Mouse (Mus musculus) heart, embryonic 13.5 days (tissue): ENCODE measurements around the gene Junb. TPM values are rescaled to one million over a fixed set of nuclear protein-coding genes. Genes with fewer than 3 reads are reported as not detected.
A peak's percentile ranks its signal among the peaks of the same experiment; 100 is the strongest.

Experiments
- ATAC-seq: fragments of 200-750 bp; cut with Nextera tagmentation; 2 replicates; pipeline ENCODE4 v1.8.0; 2017; ENCODE audit warnings: moderate TSS enrichment; ENCODE audit not compliant: insufficient number of reproducible peaks, low FRiP score, low TSS enrichment; ENCODE audit errors: extremely low read depth
- H3K27ac ChIP-seq: fragments of 300-500 bp; sonication (generic); replicated peaks from 2 replicates; pipeline ENCODE4 v1.5.1; 2015; ENCODE audit warnings: moderate library complexity, mild to moderate bottlenecking, inconsistent platforms
- H3K27me3 ChIP-seq: fragments of 300-500 bp; sonication (generic); replicated peaks from 2 replicates; pipeline ENCODE4 v1.6.1; 2015; ENCODE audit warnings: mild to moderate bottlenecking, inconsistent platforms
- H3K36me3 ChIP-seq: fragments of 300-500 bp; sonication (generic); 2 replicates; pipeline ENCODE4 v1.6.1; 2015; ENCODE audit warnings: mild to moderate bottlenecking, inconsistent platforms
- H3K4me1 ChIP-seq: fragments of 300-500 bp; sonication (generic); 2 replicates; pipeline ENCODE4 v1.6.1; 2015; ENCODE audit warnings: inconsistent platforms
- H3K4me2 ChIP-seq: fragments of 300-500 bp; sonication (generic); 2 replicates; pipeline ENCODE4 v1.6.1; 2015; ENCODE audit warnings: inconsistent platforms, mild to moderate bottlenecking, moderate library complexity
- H3K4me3 ChIP-seq: fragments of 300-500 bp; sonication (generic); 2 replicates; pipeline ENCODE4 v1.5.1; 2015; ENCODE audit warnings: moderate library complexity, mild to moderate bottlenecking, inconsistent platforms
- H3K9ac ChIP-seq: fragments of 300-500 bp; sonication (generic); 2 replicates; pipeline ENCODE4 v1.6.1; 2015; ENCODE audit warnings: inconsistent platforms, mild to moderate bottlenecking, moderate library complexity
- H3K9me3 ChIP-seq: fragments of 300-500 bp; sonication (generic); 2 replicates; pipeline ENCODE4 v1.6.1; 2016; ENCODE audit warnings: inconsistent platforms
- WGBS: fragments of 180-500 bp; shearing (Covaris S2); methylation state at CpG from one replicate; pipeline ENCODE4 v1.1.7; 2015; ENCODE audit warnings: mixed read lengths; 5-methylcytosine and 5-hydroxymethylcytosine counted together
- polyA plus RNA-seq: library from polyadenylated mRNA; unstranded; fragments of >200 nt; fragmentation: Nextera tagmentation; extraction: Ambion mirVana; gene quantifications from 2 replicates; pipeline ENCODE4 v1.2.1, GENCODE M21; 2015

Junb gene
- polyA plus RNA-seq: 12.8 and 12.9 TPM in 2 replicates

- H3K9me3 ChIP-seq: no peaks in the 10 kb centered on the region
- peak within 1 kb of the TSS; percentile 88 for H3K9ac ChIP-seq
- ATAC-seq: peak; percentile 52
- peaks cover 73% of the 10 kb centered on the region for H3K4me1 ChIP-seq
- peak within 1 kb of the TSS; percentile 73 for H3K4me3 ChIP-seq
- no peaks in the 10 kb centered on the region for H3K27me3 ChIP-seq
- H3K4me2 ChIP-seq: peak within 1 kb of the TSS; percentile 99
- peak within 1 kb of the TSS; percentile 90 for H3K27ac ChIP-seq
- under 1% methylated on average over 63 of the region's 63 CpGs for WGBS
- peaks cover 20% of the 10 kb centered on the region for H3K36me3 ChIP-seq
Observed at GRCm38 (mm10) chr8:84978248-84978940, at the start of gene Junb. Gene Junb, minus strand, starts transcription at chr8:84978718.

GRCm38 (mm10) chr8:85027922-85028321 is 49.4 kb upstream of the Junb start:
- ATAC-seq: no peak
- peak overlapping the region; percentile 99 for H3K9ac ChIP-seq
- H3K4me1 ChIP-seq: peaks cover 41% of the 10 kb centered on the region
- no peaks in the 10 kb centered on the region for H3K27me3 ChIP-seq
- H3K4me3 ChIP-seq: peak overlapping the region; percentile 85
- peak overlapping the region; percentile 91 for H3K4me2 ChIP-seq
- H3K27ac ChIP-seq: no peak overlapping the region
- no peaks in the 10 kb centered on the region for H3K9me3 ChIP-seq
- WGBS: 17% methylated on average over 2 of the region's 2 CpGs
- peaks cover 52% of the 10 kb centered on the region for H3K36me3 ChIP-seq

GRCm38 (mm10) chr8:85027516-85027855 is 49.0 kb upstream of the Junb start:
- peak overlapping the region; percentile 88 for H3K27ac ChIP-seq
- WGBS: under 1% methylated on average over 13 of the region's 13 CpGs

GRCm38 (mm10) chr8:85026670-85027515 is 48.4 kb upstream of the Junb start, which contains the start of gene Trir:
Gene Trir, plus strand, starts transcription at chr8:85026823.
- Histone ChIP-seq H3K4me3 (peak within 1 kb of the TSS; percentile 85), H3K9ac (peak within 1 kb of the TSS; percentile 99), H3K27ac (peak within 1 kb of the TSS; percentile 88), H3K4me1 (peaks cover 41% of the 10 kb centered on the region), H3K9me3 (no peaks in the 10 kb centered on the region), H3K4me2 (peak within 1 kb of the TSS; percentile 91), H3K27me3 (no peaks in the 10 kb centered on the region), H3K36me3 (peaks cover 52% of the 10 kb centered on the region)
- under 1% methylated on average over 71 of the region's 75 CpGs for WGBS
- peak; percentile 80 for ATAC-seq

More at GRCm38 (mm10) chr8:85027516-85027855, 49.0 kb upstream of the Junb start:
- peaks cover 52% of the 10 kb centered on the region for H3K36me3 ChIP-seq
- peak overlapping the region; percentile 91 for H3K4me2 ChIP-seq
- H3K27me3 ChIP-seq: no peaks in the 10 kb centered on the region
- ATAC-seq: no peak
- H3K9me3 ChIP-seq: no peaks in the 10 kb centered on the region
- H3K4me1 ChIP-seq: peaks cover 41% of the 10 kb centered on the region
- H3K4me3 ChIP-seq: peak overlapping the region; percentile 85
- peak overlapping the region; percentile 99 for H3K9ac ChIP-seq

GRCm38 (mm10) chr8:85025098-85025932 is 46.8 kb upstream of the Junb start, which contains the start of gene Asna1:
Gene Asna1, minus strand, starts transcription at chr8:85025281.
- Histone ChIP-seq H3K4me1 (peaks cover 41% of the 10 kb centered on the region), H3K4me2 (peak within 1 kb of the TSS; percentile 91), H3K9me3 (no peaks in the 10 kb centered on the region), H3K27me3 (no peaks in the 10 kb centered on the region), H3K36me3 (peaks cover 52% of the 10 kb centered on the region), H3K27ac (peak within 1 kb of the TSS; percentile 88), H3K4me3 (peak within 1 kb of the TSS; percentile 85), H3K9ac (peak within 1 kb of the TSS; percentile 92)
- WGBS: 4% methylated on average over 30 of the region's 30 CpGs
- ATAC-seq: peak; percentile 78; the same call in 1 of the 2 replicates

GRCm38 (mm10) chr8:85023846-85024245 is 45.3 kb upstream of the Junb start:
- no peaks in the 10 kb centered on the region for H3K27me3 ChIP-seq
- no peak overlapping the region for H3K27ac ChIP-seq
- peaks cover 33% of the 10 kb centered on the region for H3K4me1 ChIP-seq
- 85% methylated on average over 3 of the region's 3 CpGs for WGBS
- H3K4me3 ChIP-seq: peak overlapping the region; percentile 85
- H3K36me3 ChIP-seq: peaks cover 53% of the 10 kb centered on the region
- H3K4me2 ChIP-seq: peak overlapping the region; percentile 91
- H3K9ac ChIP-seq: 0 out of 2 replicates have a peak overlapping the region, but pooled peaks have one; percentile 92
- ATAC-seq: no peak
- no peaks in the 10 kb centered on the region for H3K9me3 ChIP-seq

- Histone ChIP-seq H3K4me1 (peaks cover 21% of the 10 kb centered on the region), H3K4me3 (no peak overlapping the region), H3K36me3 (peaks cover 70% of the 10 kb centered on the region), H3K4me2 (no peak overlapping the region), H3K27me3 (no peaks in the 10 kb centered on the region), H3K9ac (no peak overlapping the region), H3K9me3 (no peaks in the 10 kb centered on the region), H3K27ac (no peak overlapping the region)
- ATAC-seq: no peak
- 92% methylated on average over 3 of the region's 3 CpGs for WGBS
Observed at GRCm38 (mm10) chr8:85021514-85022055, 43.1 kb upstream of the Junb start.

- H3K9me3 ChIP-seq: no peaks in the 10 kb centered on the region
- H3K36me3 ChIP-seq: peaks cover 51% of the 10 kb centered on the region
- ATAC-seq: no peak
- no peak overlapping the region for H3K4me3 ChIP-seq
- H3K9ac ChIP-seq: no peak overlapping the region
- no peak overlapping the region for H3K27ac ChIP-seq
- H3K27me3 ChIP-seq: peaks cover 37% of the 10 kb centered on the region
- 51% methylated on average over 5 of the region's 5 CpGs for WGBS
- no peak overlapping the region for H3K4me2 ChIP-seq
- H3K4me1 ChIP-seq: no peaks in the 10 kb centered on the region
Observed at GRCm38 (mm10) chr8:85017209-85017608, 38.7 kb upstream of the Junb start.

- H3K4me1 ChIP-seq: no peaks in the 10 kb centered on the region
- no peak overlapping the region for H3K4me2 ChIP-seq
- no peaks in the 10 kb centered on the region for H3K9me3 ChIP-seq
- no peak for ATAC-seq
- H3K36me3 ChIP-seq: peaks cover 46% of the 10 kb centered on the region
- H3K9ac ChIP-seq: no peak overlapping the region
- no peak overlapping the region for H3K27ac ChIP-seq
- WGBS: 66% methylated on average over 10 of the region's 10 CpGs
- peaks cover 41% of the 10 kb centered on the region for H3K27me3 ChIP-seq
- no peak overlapping the region for H3K4me3 ChIP-seq
Observed at GRCm38 (mm10) chr8:85016724-85017123, 38.2 kb upstream of the Junb start.

- peak within 1 kb of the TSS; percentile 42 for H3K4me3 ChIP-seq
- 47% methylated on average over 2 of the region's 2 CpGs for WGBS
- H3K9me3 ChIP-seq: no peaks in the 10 kb centered on the region
- peak within 1 kb of the TSS; percentile 70 for H3K4me2 ChIP-seq
- peaks cover 64% of the 10 kb centered on the region for H3K27me3 ChIP-seq
- H3K36me3 ChIP-seq: peaks cover 23% of the 10 kb centered on the region
- no peaks in the 10 kb centered on the region for H3K4me1 ChIP-seq
- no peak within 1 kb of the TSS for H3K27ac ChIP-seq
- H3K9ac ChIP-seq: peak within 1 kb of the TSS; percentile 60
- no peak for ATAC-seq
Observed at GRCm38 (mm10) chr8:85014431-85014830, 35.9 kb upstream of the Junb start, which contains the start of gene Best2. Gene Best2, minus strand, starts transcription at chr8:85014531.
